Mouse (Mus musculus) forebrain, embryonic 11.5 days (tissue): ENCODE data around the gene Ehmt2. TPM values are rescaled to one million over a fixed set of nuclear protein-coding genes. Genes with fewer than 3 reads are reported as not detected.

Experiments used
- ATAC-seq: fragments of 200-750 bp; cut with Nextera tagmentation; replicated peaks from 2 replicates; pipeline ENCODE4 v1.8.0; 2017; ENCODE audit warnings: moderate TSS enrichment; ENCODE audit not compliant: low FRiP score
- DNase-seq: peaks from one replicate; pipeline ENCODE4 v3.0.0-alpha.2; 2017; ENCODE audit warnings: low spot score
- H3K27ac ChIP-seq: fragments of 300-500 bp; sonication (generic); 2 replicates; pipeline ENCODE4 v1.5.1; 2014; ENCODE audit warnings: low read depth, low read length
- H3K27me3 ChIP-seq: fragments of 300-500 bp; sonication (generic); 2 replicates; pipeline ENCODE4 v1.6.1; 2014; ENCODE audit warnings: mild to moderate bottlenecking, low read length, mixed read lengths; ENCODE audit not compliant: control insufficient read depth, insufficient read depth
- H3K36me3 ChIP-seq: fragments of 300-500 bp; sonication (generic); 2 replicates; pipeline ENCODE4 v1.6.1; 2014; ENCODE audit warnings: mild to moderate bottlenecking, low read length, moderate library complexity, mixed read lengths; ENCODE audit not compliant: control insufficient read depth, insufficient read depth
- H3K4me1 ChIP-seq: fragments of 300-500 bp; sonication (generic); replicated peaks from 2 replicates; pipeline ENCODE4 v1.6.1; 2014; ENCODE audit warnings: low read length, mixed read lengths; ENCODE audit not compliant: control insufficient read depth, insufficient read depth
- H3K4me2 ChIP-seq: fragments of 300-500 bp; sonication (generic); 2 replicates; pipeline ENCODE4 v1.6.1; 2014; ENCODE audit warnings: low read depth, mild to moderate bottlenecking, low read length, moderate library complexity, mixed read lengths; ENCODE audit not compliant: severe bottlenecking
- H3K4me3 ChIP-seq: fragments of 300-500 bp; sonication (generic); 2 replicates; pipeline ENCODE4 v1.5.1; 2014; ENCODE audit warnings: low read depth, low read length
- H3K9ac ChIP-seq: fragments of 300-500 bp; sonication (generic); 2 replicates; pipeline ENCODE4 v1.6.1; 2014; ENCODE audit warnings: low read length
- H3K9me3 ChIP-seq: fragments of 300-500 bp; sonication (generic); 2 replicates; pipeline ENCODE4 v1.6.1; 2016; ENCODE audit warnings: low read length, mixed read lengths; ENCODE audit not compliant: control insufficient read depth
- WGBS: fragments of 180-500 bp; shearing (Covaris S2); extraction: QIAGEN DNeasy Blood & Tissue Kit; methylation state at CpG from one replicate; pipeline ENCODE4 v1.1.7; 2014; 5-methylcytosine and 5-hydroxymethylcytosine counted together
- polyA plus RNA-seq: library from polyadenylated mRNA; unstranded; fragments of >200 nt; fragmentation: Nextera tagmentation; extraction: Ambion mirVana; gene quantifications from 2 replicates; pipeline ENCODE4 v1.2.1, GENCODE M21; 2014

Gene Ehmt2
- polyA plus RNA-seq, 1 experiment from 2014 or later: 96.8 TPM

DNA sequence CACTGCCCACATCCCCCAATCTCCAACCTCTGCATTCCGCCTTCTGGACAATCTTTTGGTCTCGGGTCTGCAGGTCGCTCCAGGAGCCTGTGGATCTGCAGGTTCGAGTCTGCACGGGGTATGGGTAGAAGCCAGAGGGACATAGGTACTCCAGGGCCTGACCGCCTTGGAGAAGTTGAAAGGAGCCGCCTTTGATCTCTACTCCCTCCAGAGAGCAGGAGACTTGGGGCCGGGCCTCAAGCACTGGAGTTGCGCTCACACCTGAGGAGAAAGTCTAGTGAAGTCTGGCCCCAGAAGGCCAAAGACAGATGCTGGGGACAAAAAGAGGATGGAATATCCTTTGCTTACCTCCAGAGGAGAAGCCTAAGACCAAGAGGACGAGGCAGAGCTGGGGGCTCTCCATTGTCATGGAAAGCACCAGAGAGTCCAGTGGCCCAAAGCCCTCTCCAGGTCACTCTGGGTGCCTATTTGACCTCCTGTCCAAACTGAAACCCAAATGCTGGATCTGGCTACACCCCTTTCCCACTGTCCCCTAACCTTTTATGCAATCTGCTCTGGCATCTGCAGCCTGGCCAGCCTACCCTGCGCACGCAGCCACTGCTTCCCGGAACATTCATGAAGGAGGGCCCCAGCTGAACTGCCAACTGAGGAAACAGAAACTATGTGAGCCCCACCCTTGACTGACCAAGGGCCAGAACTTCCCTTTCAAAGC lies 36.4 kb upstream of the Ehmt2 start:
- no peak for DNase-seq
- H3K9ac ChIP-seq: no peak overlapping the region
- no peaks in the 10 kb centered on the region for H3K36me3 ChIP-seq
- WGBS: 74% methylated on average over 13 of the region's 13 CpGs
- H3K4me1 ChIP-seq: no peaks in the 10 kb centered on the region
- no peak overlapping the region for H3K27ac ChIP-seq
- ATAC-seq: no peak
- H3K27me3 ChIP-seq: no peaks in the 10 kb centered on the region
- no peak overlapping the region for H3K4me3 ChIP-seq
- H3K9me3 ChIP-seq: no peaks in the 10 kb centered on the region
- no peak overlapping the region for H3K4me2 ChIP-seq

GRCm38 (mm10) chr17:34862416-34863081 lies 35.7 kb upstream of the Ehmt2 start, which contains the start of gene Cfb:
Gene Cfb (minus strand): TSS chr17:34862518.
- no peaks in the 10 kb centered on the region for H3K9me3 ChIP-seq
- no peaks in the 10 kb centered on the region for H3K27me3 ChIP-seq
- DNase-seq: no peak
- no peak for ATAC-seq
- no peak within 1 kb of the TSS for H3K9ac ChIP-seq
- no peaks in the 10 kb centered on the region for H3K4me1 ChIP-seq
- WGBS: 73% methylated on average over 8 of the region's 8 CpGs
- no peak within 1 kb of the TSS for H3K4me3 ChIP-seq
- H3K4me2 ChIP-seq: no peak within 1 kb of the TSS
- H3K36me3 ChIP-seq: no peaks in the 10 kb centered on the region
- H3K27ac ChIP-seq: no peak within 1 kb of the TSS

- no peaks in the 10 kb centered on the region for H3K9me3 ChIP-seq
- DNase-seq: no peak
- no peaks in the 10 kb centered on the region for H3K36me3 ChIP-seq
- H3K27ac ChIP-seq: no peak overlapping the region
- H3K27me3 ChIP-seq: no peaks in the 10 kb centered on the region
- H3K4me2 ChIP-seq: no peak overlapping the region
- no peak overlapping the region for H3K4me3 ChIP-seq
- H3K4me1 ChIP-seq: no peaks in the 10 kb centered on the region
- 63% methylated on average over 7 of the region's 7 CpGs for WGBS
- ATAC-seq: no peak
- no peak overlapping the region for H3K9ac ChIP-seq
These were observed 32.3 kb upstream of the Ehmt2 start for GRCm38 (mm10) chr17:34865981-34866380.

DNA sequence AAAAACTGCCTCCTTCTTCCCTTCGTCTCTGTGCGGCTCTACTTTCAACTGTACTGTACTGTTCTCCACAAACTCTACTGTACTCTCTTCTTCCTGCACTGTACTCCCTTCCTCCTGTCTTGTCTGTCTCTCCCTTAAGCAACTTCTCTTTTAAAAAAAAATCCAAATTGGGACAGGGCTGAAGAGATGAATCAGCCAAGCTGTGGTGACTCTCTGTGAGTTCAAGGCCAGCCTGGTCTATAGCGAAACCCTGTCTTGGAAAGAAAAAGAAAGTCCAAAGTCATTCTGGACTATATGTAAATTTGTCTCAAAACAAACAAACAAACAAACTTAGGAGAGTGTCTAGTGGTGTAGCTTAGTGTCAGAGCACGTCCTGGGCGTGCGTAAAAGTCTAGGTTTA lies 23.9 kb upstream of the Ehmt2 start:
- Histone ChIP-seq H3K4me2 (no peak overlapping the region), H3K27me3 (no peaks in the 10 kb centered on the region), H3K27ac (no peak overlapping the region), H3K36me3 (no peaks in the 10 kb centered on the region), H3K4me1 (no peaks in the 10 kb centered on the region), H3K9me3 (no peaks in the 10 kb centered on the region), H3K9ac (no peak overlapping the region), H3K4me3 (no peak overlapping the region)
- ATAC-seq (no peak), DNase-seq (no peak)
- WGBS: 93% methylated on average over 6 of the region's 6 CpGs

- Histone ChIP-seq H3K9me3 (no peaks in the 10 kb centered on the region), H3K9ac (no peak within 1 kb of the TSS), H3K36me3 (no peaks in the 10 kb centered on the region), H3K4me3 (no peak within 1 kb of the TSS), H3K4me1 (no peaks in the 10 kb centered on the region), H3K27ac (no peak within 1 kb of the TSS), H3K4me2 (no peak within 1 kb of the TSS), H3K27me3 (no peaks in the 10 kb centered on the region)
- DNase-seq (no peak), ATAC-seq (no peak)
- 65% methylated on average over 11 of the region's 11 CpGs for WGBS
These were observed 18.9 kb upstream of the Ehmt2 start, which contains the start of gene Zbtb12 for GRCm38 (mm10) chr17:34879336-34879879. Gene Zbtb12 (plus strand): TSS chr17:34879483.

- H3K9ac ChIP-seq: no peak overlapping the region
- H3K27ac ChIP-seq: no peak overlapping the region
- no peaks in the 10 kb centered on the region for H3K4me1 ChIP-seq
- ATAC-seq (no peak), DNase-seq (no peak)
- H3K36me3 ChIP-seq: no peaks in the 10 kb centered on the region
- H3K4me2 ChIP-seq: no peak overlapping the region
- H3K27me3 ChIP-seq: no peaks in the 10 kb centered on the region
- H3K4me3 ChIP-seq: no peak overlapping the region
- H3K9me3 ChIP-seq: no peaks in the 10 kb centered on the region
These were observed 17.1 kb upstream of the Ehmt2 start for GRCm38 (mm10) chr17:34881166-34881565.

- Histone ChIP-seq H3K4me2 (no peak within 1 kb of the TSS), H3K9me3 (no peaks in the 10 kb centered on the region), H3K4me3 (no peak within 1 kb of the TSS), H3K9ac (no peak within 1 kb of the TSS), H3K4me1 (no peaks in the 10 kb centered on the region), H3K27ac (no peak within 1 kb of the TSS), H3K36me3 (no peaks in the 10 kb centered on the region), H3K27me3 (no peaks in the 10 kb centered on the region)
- no peak for ATAC-seq
- 7% methylated on average over 15 of the region's 15 CpGs for WGBS
- DNase-seq: no peak
These were observed 16.5 kb upstream of the Ehmt2 start, which contains the start of gene Gm20547 for GRCm38 (mm10) chr17:34881683-34882310. Gene Gm20547 (minus strand): TSS chr17:34882042.

GRCm38 (mm10) chr17:34883332-34883731 lies 14.9 kb upstream of the Ehmt2 start:
- DNase-seq: no peak
- Histone ChIP-seq H3K27me3 (no peaks in the 10 kb centered on the region), H3K4me3 (no peak overlapping the region), H3K9me3 (no peaks in the 10 kb centered on the region), H3K4me1 (no peaks in the 10 kb centered on the region), H3K4me2 (no peak overlapping the region), H3K36me3 (no peaks in the 10 kb centered on the region), H3K9ac (no peak overlapping the region), H3K27ac (no peak overlapping the region)
- 76% methylated on average over 3 of the region's 3 CpGs for WGBS
- no peak for ATAC-seq
